Mouse (Mus musculus): ENCODE measurements around the gene Chpt1.
"Not testable (repeated sequence)": the region's sequence is repeated elsewhere in the genome, so short reads cannot be mapped to it uniquely, and the experiment has no call there.

Chpt1 gene

DNA sequence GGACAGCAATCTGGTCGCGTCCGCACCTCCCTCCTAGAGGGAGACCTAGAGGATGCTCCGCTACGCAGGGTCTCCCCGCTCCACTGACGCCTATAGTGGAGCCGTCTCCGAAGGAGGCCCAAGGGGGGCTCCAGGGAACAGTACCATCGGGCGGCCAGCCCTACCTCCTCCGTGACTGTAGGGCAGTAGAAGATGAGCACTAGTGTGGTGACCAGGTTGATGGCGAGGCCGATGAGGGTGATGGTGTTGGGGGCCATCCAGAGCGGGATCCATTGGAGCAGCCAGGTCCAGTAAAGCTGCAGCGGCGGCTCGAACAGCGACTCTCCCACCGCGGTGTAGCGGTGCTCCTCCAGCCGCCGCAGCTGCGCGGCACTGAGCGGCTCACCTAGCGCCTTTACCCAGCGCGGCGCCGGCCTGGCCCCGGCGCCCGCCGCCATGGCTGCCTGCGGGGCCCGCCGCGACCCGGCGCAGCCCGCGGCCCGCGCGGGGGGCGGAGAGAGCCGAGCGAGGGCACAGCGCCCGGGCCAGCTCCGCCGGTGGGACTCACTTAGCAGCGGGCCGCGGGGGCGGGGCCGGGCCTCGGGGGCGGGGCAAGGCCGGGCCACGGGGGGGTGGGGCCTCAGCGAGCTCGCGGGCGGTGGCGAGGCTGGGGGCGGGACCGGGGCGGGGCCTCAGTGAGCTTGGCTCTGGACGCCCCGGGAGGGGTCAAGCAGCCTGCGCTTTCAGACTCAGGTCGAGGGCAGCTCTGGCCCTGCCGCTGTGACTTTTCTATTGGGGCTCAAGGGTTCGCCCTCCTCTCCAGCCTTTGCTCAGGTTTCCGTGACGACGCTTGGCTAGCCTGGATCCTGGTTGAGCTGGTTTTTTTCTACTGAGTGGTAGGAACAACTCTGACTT, at the start of gene Chpt1:
Gene Chpt1 (minus strand): TSS at position 653 of the 894 bp plus-strand sequence.
- in situ Hi-C loops (cut with MboI): no loop called here

DNA sequence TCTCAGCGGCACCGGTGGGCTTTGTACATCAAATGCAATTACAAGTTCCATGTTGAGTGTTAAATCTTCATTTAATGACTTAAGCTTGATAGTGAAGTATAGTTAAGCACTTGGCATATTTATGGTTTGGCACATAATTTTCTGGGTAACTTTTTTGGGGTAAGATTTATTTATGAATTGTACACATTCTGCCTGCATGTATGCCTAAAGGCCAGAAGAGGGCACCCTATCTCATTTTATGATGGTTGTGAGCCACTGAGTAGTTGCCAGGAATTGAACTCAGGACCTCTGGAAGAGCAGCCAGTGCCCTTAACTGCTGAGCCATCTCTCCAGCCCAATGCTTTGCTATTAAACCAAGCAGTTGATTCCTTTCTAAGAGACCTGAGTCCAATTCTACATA, 48.9 kb upstream of the Chpt1 start:
- in situ Hi-C loops (cut with MboI): no loop called here

DNA sequence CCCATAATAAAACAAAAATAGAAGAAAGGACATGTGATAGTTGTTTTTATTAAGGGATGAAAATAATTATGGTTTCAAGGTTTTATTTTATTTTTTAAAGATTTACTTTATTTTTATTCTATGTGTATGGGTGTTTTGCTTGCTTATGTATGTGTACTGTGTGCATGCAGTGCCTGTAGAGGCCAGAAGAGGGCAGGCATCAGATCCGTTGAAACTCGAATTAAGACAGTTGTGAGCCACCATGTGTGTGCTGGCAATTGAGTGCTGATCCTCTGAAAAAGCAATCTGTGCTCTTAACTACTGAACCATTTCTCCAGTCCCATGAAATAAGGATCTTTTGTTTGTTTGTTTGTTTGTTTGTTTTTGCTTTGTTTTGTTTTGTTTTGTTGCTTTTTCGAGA, 46.4 kb upstream of the Chpt1 start:
- in situ Hi-C loops (cut with MboI): no loop called here

DNA sequence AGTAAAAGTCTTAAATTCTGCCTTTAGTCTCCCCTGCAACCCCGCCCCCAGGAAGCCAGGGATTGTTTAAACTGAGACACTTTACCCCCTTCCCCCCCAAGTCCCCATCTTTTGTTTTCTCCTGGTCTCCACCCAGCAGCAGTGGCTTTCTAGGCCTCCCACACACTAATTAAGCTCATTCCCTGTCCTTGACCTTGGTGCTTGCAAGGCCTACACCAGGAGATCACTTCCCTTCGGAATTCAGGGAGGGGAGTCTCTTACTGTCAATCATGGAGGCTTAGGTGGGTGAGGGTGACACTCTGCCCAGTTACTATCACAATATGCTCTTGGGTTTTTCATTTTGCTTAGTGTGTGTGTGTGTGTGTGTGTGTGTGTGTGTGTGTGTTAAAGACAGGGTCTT, 43.8 kb upstream of the Chpt1 start:
- in situ Hi-C loops (cut with MboI): no loop called here

DNA sequence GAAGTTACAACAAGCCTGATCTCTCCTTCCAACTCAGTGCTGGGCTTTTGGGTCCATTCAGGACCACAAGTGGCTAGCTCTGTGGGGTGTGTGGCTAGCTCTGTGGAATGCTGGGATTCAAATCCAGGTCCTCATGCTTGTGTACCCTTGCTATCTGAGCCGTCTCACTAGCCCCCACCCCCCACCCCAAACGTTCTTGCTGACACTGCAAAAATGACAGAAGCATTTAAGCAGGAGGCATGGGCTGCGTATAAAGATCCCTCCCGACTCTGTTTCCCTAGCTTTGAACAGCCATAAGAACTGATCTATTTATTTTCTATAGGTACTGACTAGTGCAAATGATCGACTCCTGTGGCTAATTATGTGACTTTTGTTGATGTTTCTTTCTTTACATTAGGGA, 26.8 kb upstream of the Chpt1 start:
- in situ Hi-C loops (cut with MboI): no loop called here

DNA sequence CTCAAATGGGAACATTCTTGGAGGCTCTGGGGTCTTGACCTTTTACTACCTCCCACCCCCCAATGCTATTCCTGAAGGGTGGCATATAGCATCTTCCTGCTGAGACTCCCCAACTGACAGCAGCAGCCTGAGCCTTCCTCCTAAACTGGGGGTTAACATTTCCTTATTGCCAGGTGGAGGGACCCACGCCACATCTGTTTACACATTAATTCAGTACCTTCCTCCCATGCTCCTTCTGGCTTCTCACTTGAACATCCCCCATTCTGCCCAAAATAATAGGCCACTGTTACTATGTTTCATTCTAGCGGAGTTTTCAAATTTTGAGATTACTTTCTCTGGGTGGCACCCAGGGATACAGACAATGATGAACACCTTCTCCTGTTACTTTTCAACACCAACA, 20.1 kb upstream of the Chpt1 start:
- in situ Hi-C loops (cut with MboI): no loop called here

DNA sequence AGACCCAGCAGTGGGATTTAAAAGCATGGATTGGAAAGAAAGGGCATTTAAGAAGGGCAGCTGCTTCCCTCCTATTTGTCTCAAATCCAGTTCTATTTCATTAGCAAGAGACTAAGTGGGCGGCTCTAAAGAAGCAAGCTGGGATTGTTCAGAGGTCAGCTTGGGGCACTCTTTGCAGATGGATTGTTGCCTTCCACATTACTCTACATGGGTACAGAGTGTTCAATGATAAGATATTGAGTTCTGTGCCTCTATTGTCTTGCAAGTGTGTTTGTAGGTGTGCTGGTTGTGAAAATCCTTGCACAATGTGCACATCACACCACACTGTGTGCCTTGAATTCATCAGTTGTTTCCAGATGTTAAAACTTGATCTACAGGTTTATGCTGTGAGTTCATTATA, 19.3 kb upstream of the Chpt1 start:
- in situ Hi-C loops (cut with MboI): no loop called here

GRCm38 (mm10) chr10:88522795-88523194, 18.9 kb upstream of the Chpt1 start:
- in situ Hi-C loops (cut with MboI): no loop called here

- in situ Hi-C loops (cut with MboI): not testable (repeated sequence)
Observed at GRCm38 (mm10) chr10:88515049-88515448, 11.2 kb upstream of the Chpt1 start.

DNA sequence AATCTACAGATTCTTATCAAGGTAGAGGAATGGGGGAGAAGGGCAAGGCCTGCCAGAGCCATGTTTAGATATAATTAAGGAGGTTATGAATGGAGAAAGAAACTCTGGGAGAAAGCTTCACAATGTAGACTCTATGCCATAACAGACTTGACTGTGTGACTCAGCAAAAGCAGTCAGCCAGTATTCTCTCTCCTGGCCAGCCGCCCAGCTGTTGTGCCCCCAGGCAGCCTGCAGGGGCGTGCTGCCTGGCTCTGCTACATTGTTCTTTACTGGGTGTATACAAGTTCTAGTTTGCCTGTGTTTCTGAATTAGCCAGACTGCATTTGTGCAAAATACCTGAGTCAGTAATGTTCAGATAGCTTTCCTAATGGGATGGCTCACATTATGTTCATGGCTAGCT, 10.6 kb upstream of the Chpt1 start:
- in situ Hi-C loops (cut with MboI): no loop called here

GRCm38 (mm10) chr10:88513574-88514135, 9.8 kb upstream of the Chpt1 start:
- in situ Hi-C loops (cut with MboI): no loop called here

DNA sequence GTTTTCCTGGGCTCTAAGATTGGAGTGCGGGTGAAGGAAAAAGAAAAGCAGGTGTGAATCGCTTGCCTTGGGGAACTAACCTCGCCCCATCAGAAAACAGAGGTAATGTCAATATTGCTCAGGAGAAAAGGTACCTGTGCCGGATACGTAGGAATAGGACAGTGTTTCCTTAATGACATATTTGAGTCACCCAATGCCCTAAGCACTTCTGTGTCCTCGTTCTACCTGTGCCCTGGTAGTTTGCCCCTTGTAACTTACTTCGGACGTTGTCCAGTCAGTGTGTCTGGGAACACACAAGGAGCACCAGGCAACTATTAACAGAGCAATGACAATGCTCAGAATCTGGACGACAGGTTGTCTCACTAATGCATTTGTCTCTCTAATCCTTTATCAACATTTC, 7.5 kb upstream of the Chpt1 start:
- in situ Hi-C loops (cut with MboI): no loop called here

- in situ Hi-C loops (cut with MboI): no loop called here
Observed at GRCm38 (mm10) chr10:88510503-88511271, 6.8 kb upstream of the Chpt1 start.

GRCm38 (mm10) chr10:88507691-88508143, 3.8 kb upstream of the Chpt1 start:
- in situ Hi-C loops (cut with MboI): no loop called here

- in situ Hi-C loops (cut with MboI): no loop called here
Observed at GRCm38 (mm10) chr10:88505256-88505655, 1.4 kb upstream of the Chpt1 start.

GRCm38 (mm10) chr10:88504481-88504880, 608 bp upstream of the Chpt1 start:
- in situ Hi-C loops (cut with MboI): no loop called here

- in situ Hi-C loops (cut with MboI): no loop called here
Observed at GRCm38 (mm10) chr10:88502919-88503318, 954 bp downstream of the Chpt1 start.

DNA sequence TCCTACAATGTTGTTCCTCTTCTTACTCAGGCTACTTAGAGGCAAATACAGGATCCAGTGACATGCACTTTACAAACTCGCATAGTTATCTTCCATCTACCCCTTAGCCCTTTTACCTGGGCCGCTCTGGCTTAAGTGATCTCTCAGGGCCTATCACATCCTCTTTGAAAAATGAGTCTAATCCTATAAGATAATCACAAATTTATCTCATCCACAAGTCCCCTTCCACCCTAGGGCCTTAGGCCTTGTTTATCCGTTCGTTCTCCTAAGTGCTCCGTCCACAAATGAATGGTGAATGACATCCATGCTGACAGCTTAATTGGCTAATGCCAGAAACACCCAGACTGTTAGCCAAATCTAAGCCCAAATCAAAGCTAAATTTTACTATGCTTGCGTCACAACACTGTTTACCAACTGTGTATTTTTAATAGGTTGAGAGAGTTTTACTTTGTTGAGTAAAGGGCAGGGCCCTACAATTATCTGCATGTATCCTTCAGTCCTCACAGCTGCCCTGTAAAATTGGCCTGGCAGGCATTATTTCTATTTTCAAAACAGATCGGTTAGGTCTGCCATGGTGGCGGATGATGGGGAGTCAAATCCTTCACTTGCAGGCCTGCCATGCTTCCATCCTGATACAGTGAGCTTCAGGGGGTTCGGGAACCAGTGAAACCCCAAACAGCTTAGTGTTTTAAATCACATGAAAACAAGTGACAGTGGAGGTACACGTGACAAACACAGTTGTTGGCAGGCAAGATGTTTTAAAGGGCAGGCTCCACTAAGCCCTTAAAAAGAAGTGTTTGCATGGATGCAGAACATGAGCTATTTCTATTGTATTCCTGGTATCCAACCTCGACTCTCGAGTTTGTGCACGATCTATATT, 1.7 kb downstream of the Chpt1 start:
- in situ Hi-C loops (cut with MboI): no loop called here

DNA sequence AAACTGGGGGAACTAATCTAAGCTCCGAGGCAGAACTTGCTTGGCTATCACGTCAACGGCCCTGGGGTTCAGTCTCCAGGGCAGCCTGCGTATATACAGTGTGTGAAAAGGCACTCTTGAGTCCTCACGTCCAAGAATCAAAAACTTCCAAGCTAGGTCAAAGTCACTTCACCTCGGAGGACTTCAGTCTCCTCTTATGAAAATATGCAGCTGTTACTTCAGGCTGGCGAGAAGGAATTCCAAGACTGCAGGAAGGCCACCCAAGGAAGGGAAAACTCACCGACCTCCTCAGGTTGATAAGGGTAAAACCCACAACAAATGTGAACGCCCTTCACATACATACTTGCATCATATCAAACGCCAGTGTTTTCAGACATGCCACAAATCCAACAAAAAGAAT, 2.5 kb downstream of the Chpt1 start:
- in situ Hi-C loops (cut with MboI): no loop called here

DNA sequence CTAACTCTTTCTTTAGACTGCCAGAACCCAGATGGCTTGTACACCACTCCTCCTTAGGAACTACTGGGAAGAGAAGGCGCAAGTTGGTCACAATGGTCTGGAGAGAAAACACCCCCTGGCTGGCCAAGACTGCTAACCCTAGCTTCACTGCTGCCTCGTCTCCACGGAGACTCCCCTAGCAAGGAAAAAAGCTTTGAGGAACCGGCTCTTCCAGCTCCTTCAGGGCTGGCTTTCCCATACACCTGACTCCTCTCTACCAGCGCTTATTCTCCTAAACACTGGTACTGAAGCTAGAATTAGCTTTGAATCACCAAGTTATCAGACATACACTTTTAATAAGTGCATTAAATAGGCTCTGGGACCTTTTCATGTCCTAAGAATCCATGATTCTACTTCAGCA, 3.9 kb downstream of the Chpt1 start:
- in situ Hi-C loops (cut with MboI): no loop called here

DNA sequence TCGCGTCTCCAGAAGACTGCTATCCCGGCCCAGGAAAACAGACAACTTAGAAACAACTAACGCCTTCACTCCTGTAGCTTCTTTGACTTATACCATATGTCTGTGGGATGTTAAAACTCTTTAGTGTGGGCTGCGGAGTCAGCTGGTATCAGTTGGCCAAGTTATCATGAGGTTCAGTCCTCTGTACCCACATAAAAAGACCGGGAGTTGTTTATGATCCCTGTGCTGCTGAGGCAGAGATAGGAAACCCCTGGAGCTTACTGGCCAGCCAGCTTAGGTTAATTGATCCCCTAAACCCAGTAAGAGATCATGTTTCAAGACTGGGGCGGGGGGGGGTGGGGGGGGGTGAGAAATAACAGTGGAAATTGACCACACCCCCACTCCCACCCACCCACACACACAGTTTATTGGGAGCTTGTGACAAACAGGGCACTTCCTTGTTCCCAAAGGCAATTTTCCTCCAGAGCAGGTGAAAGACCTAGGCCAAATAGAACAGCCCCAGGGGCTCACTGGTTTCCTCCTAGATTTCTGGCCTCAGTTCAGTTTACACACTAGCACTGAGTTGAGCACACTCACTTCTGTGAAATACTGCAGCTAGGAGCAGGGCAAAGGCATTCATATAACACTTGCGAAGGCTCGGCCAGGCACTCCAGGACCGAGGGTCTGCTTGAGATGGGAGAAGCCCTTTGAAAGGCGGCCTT, 6.9 kb downstream of the Chpt1 start:
- in situ Hi-C loops (cut with MboI): no loop called here
